Mouse (Mus musculus): ENCODE results near the gene Hist1h2ah. TPM values are rescaled to one million over a fixed set of nuclear protein-coding genes. Genes with fewer than 3 reads are reported as not detected.

The Hist1h2ah gene
- polyA plus RNA-seq, 1 experiment from 2014 or later = 2.8 TPM

- Histone ChIP-seq H3K36me3 (no peaks in the 10 kb centered on the region), H3K9me3 (replicated peaks) (no peaks in the 10 kb centered on the region), H3K4me1 (peaks cover 16% of the 10 kb centered on the region), H3K4me2 (replicated peaks) (peak overlapping the region; percentile 55), H3K27ac (replicated peaks) (no peak overlapping the region), H3K9ac (no peak overlapping the region), H3K27me3 (peaks cover 67% of the 10 kb centered on the region), H3K4me3 (replicated peaks) (peak overlapping the region; percentile 34)
- ATAC-seq (ENCODE audit: insufficient number of reproducible peaks, low FRiP score, low TSS enrichment, low read depth) = no peak
- under 1% methylated on average over 21 of the region's 21 CpGs for WGBS
These were observed 39.9 kb downstream of the Hist1h2ah start for GRCm38 (mm10) chr13:21995331-21995914.

- Histone ChIP-seq H3K27me3 (peaks cover 62% of the 10 kb centered on the region), H3K4me3 (replicated peaks) (peak overlapping the region; percentile 34), H3K9ac (no peak overlapping the region), H3K4me2 (replicated peaks) (peak overlapping the region; percentile 55), H3K9me3 (replicated peaks) (no peaks in the 10 kb centered on the region), H3K36me3 (no peaks in the 10 kb centered on the region), H3K4me1 (peaks cover 16% of the 10 kb centered on the region), H3K27ac (replicated peaks) (no peak overlapping the region)
- WGBS = 4% methylated on average over 8 of the region's 8 CpGs
- no peak for ATAC-seq (ENCODE audit: insufficient number of reproducible peaks, low FRiP score, low TSS enrichment, low read depth)
These were observed 40.5 kb downstream of the Hist1h2ah start for GRCm38 (mm10) chr13:21994896-21995295.

- Histone ChIP-seq H3K4me3 (replicated peaks) (no peak overlapping the region), H3K27me3 (peaks cover 55% of the 10 kb centered on the region), H3K4me2 (replicated peaks) (no peak overlapping the region), H3K36me3 (no peaks in the 10 kb centered on the region), H3K9ac (no peak overlapping the region), H3K4me1 (peaks cover 16% of the 10 kb centered on the region), H3K9me3 (replicated peaks) (no peaks in the 10 kb centered on the region), H3K27ac (replicated peaks) (no peak overlapping the region)
- ATAC-seq (ENCODE audit: insufficient number of reproducible peaks, low FRiP score, low TSS enrichment, low read depth) = no peak
- WGBS = 2% methylated on average over 22 of the region's 22 CpGs
These were observed 41.2 kb downstream of the Hist1h2ah start for GRCm38 (mm10) chr13:21993957-21994738.

- H3K4me2 ChIP-seq (replicated peaks) = no peak overlapping the region
These were observed 42.8 kb downstream of the Hist1h2ah start for GRCm38 (mm10) chr13:21992550-21992949.

More at GRCm38 (mm10) chr13:21992550-21992949, 42.8 kb downstream of the Hist1h2ah start:
- peaks cover 40% of the 10 kb centered on the region for H3K27me3 ChIP-seq
- no peaks in the 10 kb centered on the region for H3K36me3 ChIP-seq
- no peak overlapping the region for H3K27ac ChIP-seq (replicated peaks)
- ATAC-seq (ENCODE audit: insufficient number of reproducible peaks, low FRiP score, low TSS enrichment, low read depth) = no peak
- H3K4me1 ChIP-seq = peaks cover 16% of the 10 kb centered on the region
- no peak overlapping the region for H3K9ac ChIP-seq
- H3K9me3 ChIP-seq (replicated peaks) = no peaks in the 10 kb centered on the region
- WGBS = 77% methylated on average over 5 of the region's 5 CpGs
- no peak overlapping the region for H3K4me3 ChIP-seq (replicated peaks)

Small RNAs within 50 kb of the gene (microRNA-seq; reads per million reads assigned to microRNA genes)
- not detected for gene Gm26300 (ENCODE audit: borderline number of aligned reads)
- gene Gm44390 (ENCODE audit: borderline number of aligned reads) = not detected
- gene Gm44486 (ENCODE audit: borderline number of aligned reads) = not detected

Other genes with a start within 250 kb of the Hist1h2ah start
- gene Hist1h2an, start 248.3 kb downstream of the Hist1h2ah start, polyA plus RNA-seq (2015; fragmentation: Nextera tagmentation; extraction: Ambion mirVana) = 2.5 and 10.7 TPM in 2 replicates
- gene Hist1h2bp, start 248.1 kb downstream of the Hist1h2ah start, polyA plus RNA-seq (2015; fragmentation: Nextera tagmentation; extraction: Ambion mirVana) = 1.0 and 2.8 TPM in 2 replicates
- 12.0 and 14.0 TPM in 2 replicates for gene Hist1h2bq, start 225.4 kb downstream of the Hist1h2ah start, polyA plus RNA-seq (2015; fragmentation: Nextera tagmentation; extraction: Ambion mirVana)
- gene Hist1h2ao, start 225.1 kb downstream of the Hist1h2ah start, polyA plus RNA-seq (2015; fragmentation: Nextera tagmentation; extraction: Ambion mirVana) = not detected in 2 replicates
- gene Hist1h4m, start 223.8 kb downstream of the Hist1h2ah start, polyA plus RNA-seq (2015; fragmentation: Nextera tagmentation; extraction: Ambion mirVana) = not detected in 2 replicates
- 10.7 and 11.9 TPM in 2 replicates for gene Hist1h4n, start 203.4 kb downstream of the Hist1h2ah start, polyA plus RNA-seq (2015; fragmentation: Nextera tagmentation; extraction: Ambion mirVana)
- gene Hist1h2ap, start 202.1 kb downstream of the Hist1h2ah start, polyA plus RNA-seq (2015; fragmentation: Nextera tagmentation; extraction: Ambion mirVana) = 2,761 and 2,921 TPM in 2 replicates
- gene Hist1h2br, start 201.8 kb downstream of the Hist1h2ah start, polyA plus RNA-seq (2015; fragmentation: Nextera tagmentation; extraction: Ambion mirVana) = 14.2 and 14.7 TPM in 2 replicates
- gene Zfp184, start 90.5 kb downstream of the Hist1h2ah start, polyA plus RNA-seq (2015; fragmentation: Nextera tagmentation; extraction: Ambion mirVana) = 7.7 and 9.0 TPM in 2 replicates
- 0.29 TPM in 2 replicates for gene Pom121l2, start 54.4 kb downstream of the Hist1h2ah start, polyA plus RNA-seq (2015; fragmentation: Nextera tagmentation; extraction: Ambion mirVana)
- 1.2 and 1.8 TPM in 2 replicates for gene Prss16, start 25.8 kb downstream of the Hist1h2ah start, polyA plus RNA-seq (2015; fragmentation: Nextera tagmentation; extraction: Ambion mirVana)
- 3.1 and 4.0 TPM in 2 replicates for gene Hist1h2bk, start 302 bp upstream of the Hist1h2ah start, polyA plus RNA-seq (2015; fragmentation: Nextera tagmentation; extraction: Ambion mirVana)
- 17.5 and 20.6 TPM in 2 replicates for gene Hist1h4i, start 5.8 kb upstream of the Hist1h2ah start, polyA plus RNA-seq (2015; fragmentation: Nextera tagmentation; extraction: Ambion mirVana)
- gene Hist1h2ag, start 7.4 kb upstream of the Hist1h2ah start, polyA plus RNA-seq (2015; fragmentation: Nextera tagmentation; extraction: Ambion mirVana) = 33.6 and 33.8 TPM in 2 replicates
- 5.7 and 6.9 TPM in 2 replicates for gene Hist1h2bj, start 7.6 kb upstream of the Hist1h2ah start, polyA plus RNA-seq (2015; fragmentation: Nextera tagmentation; extraction: Ambion mirVana)
- gene Vmn1r188, start 48.9 kb upstream of the Hist1h2ah start, polyA plus RNA-seq (2015; fragmentation: Nextera tagmentation; extraction: Ambion mirVana) = not detected in 2 replicates
- not detected in 2 replicates for gene Vmn1r189, start 70.3 kb upstream of the Hist1h2ah start, polyA plus RNA-seq (2015; fragmentation: Nextera tagmentation; extraction: Ambion mirVana)
- gene Vmn1r191, start 148.4 kb upstream of the Hist1h2ah start, polyA plus RNA-seq (2015; fragmentation: Nextera tagmentation; extraction: Ambion mirVana) = not detected in 2 replicates
- gene Vmn1r192, start 155.6 kb upstream of the Hist1h2ah start, polyA plus RNA-seq (2015; fragmentation: Nextera tagmentation; extraction: Ambion mirVana) = not detected in 2 replicates
- not detected in 2 replicates for gene Vmn1r193, start 187.6 kb upstream of the Hist1h2ah start, polyA plus RNA-seq (2015; fragmentation: Nextera tagmentation; extraction: Ambion mirVana)
- gene Vmn1r194, start 208.6 kb upstream of the Hist1h2ah start, polyA plus RNA-seq (2015; fragmentation: Nextera tagmentation; extraction: Ambion mirVana) = not detected in 2 replicates
- not detected in 2 replicates for gene Vmn1r195, start 235.0 kb upstream of the Hist1h2ah start, polyA plus RNA-seq (2015; fragmentation: Nextera tagmentation; extraction: Ambion mirVana)